Mouse (Mus musculus): ENCODE measurements around the gene Ccdc40.

GRCm38 (mm10) chr11:119252854-119253541, 24.6 kb downstream of the Ccdc40 start:
- no peak for TF ChIP-seq FLI1 (IDR thresholded peaks at IDR 0.05; ENCODE audit: low read length)
- TF ChIP-seq GATA1 (IDR thresholded peaks at IDR 0.05; ENCODE audit: borderline replicate concordance, low read length): no peak

Data from megakaryocyte, embryonic 14.5 days (primary cell).